Comparison of ENCODE assay signal across 8 mouse cellular contexts in the genomic region with DNA sequence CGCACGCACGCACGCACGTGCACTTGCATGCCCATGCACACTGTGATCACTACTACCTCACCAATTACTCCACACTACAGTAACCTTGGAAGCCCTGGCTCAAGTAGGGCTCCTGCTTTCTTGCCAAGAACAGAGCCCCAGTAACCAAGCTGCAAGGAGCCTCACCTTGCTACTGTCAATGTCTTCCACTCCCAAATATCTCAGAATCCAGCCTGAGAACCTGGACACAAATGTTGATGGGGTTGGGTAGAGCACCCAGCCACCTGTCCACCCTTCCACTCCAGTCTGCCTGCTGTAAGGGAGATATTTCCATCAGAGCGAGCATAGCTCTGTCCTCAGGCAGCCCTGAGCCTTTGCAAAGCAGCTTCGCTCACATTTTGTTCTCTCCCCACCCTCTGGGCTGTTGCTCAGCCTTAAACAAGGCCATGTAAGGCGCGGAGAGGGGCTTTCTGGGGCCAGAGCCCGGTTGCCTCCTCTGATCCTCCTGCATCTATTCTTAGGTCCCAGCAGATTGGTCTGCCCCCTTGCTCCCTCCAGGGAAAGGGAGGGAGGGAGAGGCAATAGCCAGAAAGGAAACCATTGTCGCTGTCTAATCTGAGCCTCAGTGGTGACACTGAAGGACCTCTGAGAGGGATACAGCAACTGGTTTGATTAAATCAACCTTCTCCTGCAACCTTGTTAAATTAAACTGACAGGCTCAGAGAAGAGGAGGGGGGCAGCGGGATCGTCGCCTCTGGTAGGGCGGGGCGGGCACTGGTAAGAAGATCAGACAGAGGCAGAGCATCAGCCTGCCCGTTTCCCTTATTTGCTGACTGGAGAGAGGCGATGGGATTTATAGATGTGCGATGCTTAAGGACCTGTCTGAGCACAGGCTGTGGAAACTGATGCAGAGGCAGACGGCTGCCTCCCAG. TPM values are rescaled to one million over a fixed set of nuclear protein-coding genes. Genes with fewer than 3 reads are reported as not detected.
DNase-seq lines count a peak whose midpoint lies in the region; ATAC-seq and TF ChIP-seq lines count a peak whose summit lies in the region.

No protein-coding gene starts in this region.

- peak; percentile 15 to 19 for DNase-seq in left cerebral cortex, adult 2 months (ENCODE audit: extremely low spot score in 1 of 2, low spot score in 2 of 2)
- DNase-seq in left cerebral cortex, adult 9 months (ENCODE audit: low spot score in 2 of 2) = no peak
- peak; percentile 77 for DNase-seq in cerebellum, postnatal 25 days
- no peak for DNase-seq in urinary bladder, postnatal 10 days (ENCODE audit: low spot score)
- no peak for DNase-seq in kidney, adult 18-20 months
- DNase-seq in kidney, adult 9 months = no peak

- H3K9ac ChIP-seq in heart, embryonic 16.5 days (ENCODE audit: low read length) = peak overlapping the region; percentile 66
- H3K9ac ChIP-seq in midbrain, embryonic 13.5 days (replicated peaks) = peak overlapping the region; percentile 52; the same call in 1 of the 2 replicates

- H3K27ac ChIP-seq in left cerebral cortex, adult 2 months = peak overlapping the region; percentile 90
- H3K27ac ChIP-seq in heart, embryonic 16.5 days (ENCODE audit: low read length) = peak overlapping the region; percentile 95
- H3K27ac ChIP-seq in midbrain, embryonic 13.5 days = peak overlapping the region; percentile 79

- 23% methylated on average over 20 of the region's 20 CpGs for WGBS in heart, embryonic 16.5 days
- 17% methylated on average over 20 of the region's 20 CpGs for WGBS in midbrain, embryonic 13.5 days

- no peaks in the 10 kb centered on the region for H3K27me3 ChIP-seq in heart, embryonic 16.5 days (ENCODE audit: control insufficient read depth, insufficient read depth, low read length)
- peaks cover 10% of the 10 kb centered on the region; the same call in 1 of the 2 replicates for H3K27me3 ChIP-seq in midbrain, embryonic 13.5 days

- no peaks in the 10 kb centered on the region for H3K9me3 ChIP-seq in heart, embryonic 16.5 days (replicated peaks; ENCODE audit: control insufficient read depth, low read length)
- H3K9me3 ChIP-seq in midbrain, embryonic 13.5 days = no peaks in the 10 kb centered on the region

- peaks cover 37% of the 10 kb centered on the region for H3K4me1 ChIP-seq in heart, embryonic 16.5 days (ENCODE audit: control insufficient read depth, insufficient read depth, low read length)
- H3K4me1 ChIP-seq in midbrain, embryonic 13.5 days (replicated peaks) = peaks cover 31% of the 10 kb centered on the region

- H3K4me3 ChIP-seq in left cerebral cortex, adult 2 months = no peak overlapping the region
- H3K4me3 ChIP-seq in heart, embryonic 16.5 days (ENCODE audit: low read length) = peak overlapping the region; percentile 32
- peak overlapping the region; percentile 13 for H3K4me3 ChIP-seq in midbrain, embryonic 13.5 days (replicated peaks)

- TF ChIP-seq CTCF in left cerebral cortex, adult 2 months (IDR thresholded peaks at IDR 0.05) = no peak

- no peaks in the 10 kb centered on the region for H3K36me3 ChIP-seq in heart, embryonic 16.5 days (ENCODE audit: control insufficient read depth, insufficient read depth)
- no peaks in the 10 kb centered on the region for H3K36me3 ChIP-seq in midbrain, embryonic 13.5 days

- intact Hi-C loops in left cerebral cortex, adult 2 months (cut with DNase I) = no loop called here

- peak; percentile 86 for ATAC-seq in heart, embryonic 16.5 days (replicated peaks; ENCODE audit: extremely low read depth, insufficient read depth, low FRiP score)
- ATAC-seq in midbrain, embryonic 13.5 days = peak; percentile 91

- H3K4me2 ChIP-seq in heart, embryonic 16.5 days (ENCODE audit: low read depth, low read length) = peak overlapping the region; percentile 55
- H3K4me2 ChIP-seq in midbrain, embryonic 13.5 days (replicated peaks) = peak overlapping the region; percentile 47

RNA-seq across cellular contexts. Expression of gene Ddx20, which starts 8.4 kb away (rescaled TPM):
- 10 to 100 TPM; 11.7 to 12.4 TPM for total RNA-seq in left cerebral cortex, adult 2 months (2021)
- 20.9 and 22.4 TPM in 2 replicates for polyA plus RNA-seq in heart, embryonic 16.5 days (2015; fragmentation: Nextera tagmentation; extraction: Ambion mirVana)
- 31.0 and 32.0 TPM in 2 replicates for polyA plus RNA-seq in midbrain, embryonic 13.5 days (2015; fragmentation: Nextera tagmentation; extraction: Ambion mirVana)

RNA-seq across cellular contexts. Expression of gene Inka2, which starts 8.7 kb away (rescaled TPM):
- total RNA-seq in left cerebral cortex, adult 2 months (2021) = 100 to 1,000 TPM; 115 to 118 TPM
- 2.9 and 3.3 TPM in 2 replicates for polyA plus RNA-seq in heart, embryonic 16.5 days (2015; fragmentation: Nextera tagmentation; extraction: Ambion mirVana)
- 1.9 and 2.4 TPM in 2 replicates for polyA plus RNA-seq in midbrain, embryonic 13.5 days (2015; fragmentation: Nextera tagmentation; extraction: Ambion mirVana)

Comparison
In these comparisons a context has a peak if more than half of its experiments do, and no peak if none do; other contexts are left out.
1. DNase-seq: peak in left cerebral cortex, adult 2 months (2 of 2) and cerebellum, postnatal 25 days (2 of 2); none in left cerebral cortex, adult 9 months (0 of 2), urinary bladder, postnatal 10 days (single experiment), kidney, adult 18-20 months (single experiment) and kidney, adult 9 months (single experiment).
2. Peak in every context shown above with its lines, with median percentiles within 50 percentile points of each other: H3K27ac ChIP-seq.